In genomic region chr16:81284859-81285837, GRCm38 (mm10) we compare ENCODE assay signal across 12 mouse cellular contexts.
DNase-seq lines count a peak whose midpoint lies in the region; ATAC-seq lines count a peak whose summit lies in the region.
"Had no signal": no experiment of that assay in that cellular context is flagged by ENCODE, and none has a peak within 500 bp of the region (broad histone marks: within the 10 kb centered on the region; RNA-seq: fewer than 3 reads in every experiment).

No protein-coding gene starts in this region.

- DNase-seq in hindbrain, embryonic 11.5 days (ENCODE audit: low spot score): no peak
- no peak for DNase-seq in hindbrain, embryonic 10.5 days (ENCODE audit: low spot score)
- DNase-seq in adrenal gland, postnatal 14 days: no peak
- DNase-seq in right cerebral cortex, adult 2 months (ENCODE audit: low spot score in 2 of 2): no peak
- no peak for DNase-seq in left cerebral cortex, adult 8-10 months (ENCODE audit: low spot score in 2 of 2)

- H3K4me1 ChIP-seq in hindbrain, embryonic 11.5 days (replicated peaks; ENCODE audit: control insufficient read depth, insufficient read depth, low read length): no peaks in the 10 kb centered on the region
- H3K4me1 ChIP-seq in hindbrain, embryonic 10.5 days (replicated peaks): no peaks in the 10 kb centered on the region
- H3K4me1 ChIP-seq in forebrain, embryonic 12.5 days: no peaks in the 10 kb centered on the region
- H3K4me1 ChIP-seq in hindbrain, embryonic 15.5 days (replicated peaks): 0 out of 2 replicates have a peak, but pooled peaks cover 3% of the 10 kb centered on the region
- no peaks in the 10 kb centered on the region for H3K4me1 ChIP-seq in midbrain, embryonic 16.5 days (ENCODE audit: control insufficient read depth, insufficient read depth, low read length)
- H3K4me1 ChIP-seq: lung, embryonic 15.5 days; megakaryocyte, embryonic 14.5 days had no signal

- no peak overlapping the region for H3K4me3 ChIP-seq in hindbrain, embryonic 11.5 days (ENCODE audit: low read depth, low read length)
- H3K4me3 ChIP-seq in hindbrain, embryonic 10.5 days: no peak overlapping the region
- H3K4me3 ChIP-seq in forebrain, embryonic 12.5 days (replicated peaks): no peak overlapping the region
- no peak overlapping the region for H3K4me3 ChIP-seq in hindbrain, embryonic 15.5 days
- no peak overlapping the region for H3K4me3 ChIP-seq in midbrain, embryonic 16.5 days (ENCODE audit: low read depth, low read length)
- H3K4me3 ChIP-seq: lung, embryonic 15.5 days; megakaryocyte, embryonic 14.5 days had no signal

- no peak overlapping the region for H3K9ac ChIP-seq in hindbrain, embryonic 11.5 days (ENCODE audit: low read depth, low read length)
- H3K9ac ChIP-seq in forebrain, embryonic 12.5 days: no peak overlapping the region
- H3K9ac ChIP-seq in hindbrain, embryonic 15.5 days: no peak overlapping the region
- no peak overlapping the region for H3K9ac ChIP-seq in midbrain, embryonic 16.5 days (ENCODE audit: low read depth, low read length)
- H3K9ac ChIP-seq: lung, embryonic 15.5 days had no signal

- 75% methylated on average over 7 of the region's 7 CpGs for WGBS in hindbrain, embryonic 11.5 days
- 75% methylated on average over 7 of the region's 7 CpGs for WGBS in hindbrain, embryonic 10.5 days
- WGBS in forebrain, embryonic 12.5 days: 28% methylated on average over 7 of the region's 7 CpGs
- WGBS in hindbrain, embryonic 15.5 days: 47% methylated on average over 7 of the region's 7 CpGs
- 16% methylated on average over 7 of the region's 7 CpGs for WGBS in midbrain, embryonic 16.5 days

- no peak overlapping the region for H3K27ac ChIP-seq in hindbrain, embryonic 11.5 days (ENCODE audit: low read depth, low read length)
- H3K27ac ChIP-seq in hindbrain, embryonic 10.5 days: no peak overlapping the region
- no peak overlapping the region for H3K27ac ChIP-seq in forebrain, embryonic 12.5 days
- peak overlapping the region; percentile 55; the same call in 1 of the 2 replicates for H3K27ac ChIP-seq in hindbrain, embryonic 15.5 days (replicated peaks)
- no peak overlapping the region for H3K27ac ChIP-seq in midbrain, embryonic 16.5 days (ENCODE audit: low read length)
- H3K27ac ChIP-seq: kidney, postnatal 0 days; lung, embryonic 15.5 days had no signal

- ATAC-seq in hindbrain, embryonic 11.5 days (ENCODE audit: low FRiP score): 0 out of 2 replicates have a peak, but pooled peaks have one; percentile 56
- ATAC-seq in forebrain, embryonic 12.5 days (ENCODE audit: low FRiP score): peak; percentile 85
- peak; percentile 81; the same call in 1 of the 2 replicates for ATAC-seq in hindbrain, embryonic 15.5 days (ENCODE audit: low FRiP score, low read depth)
- ATAC-seq in midbrain, embryonic 16.5 days: peak; percentile 88
- ATAC-seq: intestine, embryonic 16.5 days had no signal

- H3K9me3 ChIP-seq in hindbrain, embryonic 11.5 days (ENCODE audit: control insufficient read depth, low read length): no peaks in the 10 kb centered on the region
- H3K9me3 ChIP-seq in hindbrain, embryonic 10.5 days: no peaks in the 10 kb centered on the region
- no peaks in the 10 kb centered on the region for H3K9me3 ChIP-seq in forebrain, embryonic 12.5 days
- no peaks in the 10 kb centered on the region for H3K9me3 ChIP-seq in hindbrain, embryonic 15.5 days
- H3K9me3 ChIP-seq in midbrain, embryonic 16.5 days (replicated peaks; ENCODE audit: control insufficient read depth, low read length, poor library complexity, severe bottlenecking): no peaks in the 10 kb centered on the region
- H3K9me3 ChIP-seq: lung, embryonic 15.5 days; megakaryocyte, embryonic 14.5 days had no signal

- H3K36me3 ChIP-seq in hindbrain, embryonic 11.5 days (ENCODE audit: control insufficient read depth, insufficient read depth, low read length): no peaks in the 10 kb centered on the region
- H3K36me3 ChIP-seq in hindbrain, embryonic 10.5 days: no peaks in the 10 kb centered on the region
- H3K36me3 ChIP-seq in forebrain, embryonic 12.5 days (replicated peaks): no peaks in the 10 kb centered on the region
- no peaks in the 10 kb centered on the region for H3K36me3 ChIP-seq in hindbrain, embryonic 15.5 days
- no peaks in the 10 kb centered on the region for H3K36me3 ChIP-seq in midbrain, embryonic 16.5 days (ENCODE audit: control insufficient read depth, insufficient read depth, low read length)
- H3K36me3 ChIP-seq: lung, embryonic 15.5 days had no signal

- no peak overlapping the region for H3K4me2 ChIP-seq in hindbrain, embryonic 11.5 days (replicated peaks; ENCODE audit: low read depth, low read length)
- no peak overlapping the region for H3K4me2 ChIP-seq in forebrain, embryonic 12.5 days
- H3K4me2 ChIP-seq in hindbrain, embryonic 15.5 days: no peak overlapping the region
- H3K4me2 ChIP-seq in midbrain, embryonic 16.5 days (ENCODE audit: low read length): no peak overlapping the region
- H3K4me2 ChIP-seq: lung, embryonic 15.5 days had no signal

- no peaks in the 10 kb centered on the region for H3K27me3 ChIP-seq in hindbrain, embryonic 11.5 days (ENCODE audit: control insufficient read depth, insufficient read depth, low read length)
- H3K27me3 ChIP-seq in hindbrain, embryonic 10.5 days (ENCODE audit: insufficient read depth, poor library complexity, severe bottlenecking): no peaks in the 10 kb centered on the region
- no peaks in the 10 kb centered on the region for H3K27me3 ChIP-seq in forebrain, embryonic 12.5 days
- no peaks in the 10 kb centered on the region for H3K27me3 ChIP-seq in hindbrain, embryonic 15.5 days
- no peaks in the 10 kb centered on the region for H3K27me3 ChIP-seq in midbrain, embryonic 16.5 days (ENCODE audit: control insufficient read depth, insufficient read depth, low read depth, low read length)
- H3K27me3 ChIP-seq: lung, embryonic 15.5 days; megakaryocyte, embryonic 14.5 days had no signal
